Mouse (Mus musculus): ENCODE data around the gene Lif. TPM values are rescaled to one million over a fixed set of nuclear protein-coding genes. Genes with fewer than 3 reads are reported as not detected.

Gene Lif
- polyA plus RNA-seq, 1 experiment from 2014 or later, result not detected

Other genes with a start within 250 kb of the Lif start
- 0.42 TPM in 1 of 2 replicates, not detected in the other for gene Sec14l4, start 226.1 kb upstream of the Lif start, polyA plus RNA-seq (2016; fragmentation: Nextera tagmentation; extraction: Ambion mirVana)
- 0.26 TPM in 1 of 2 replicates, not detected in the other for gene Sec14l3, start 192.7 kb upstream of the Lif start, polyA plus RNA-seq (2016; fragmentation: Nextera tagmentation; extraction: Ambion mirVana)
- gene Mtfp1, start 162.1 kb upstream of the Lif start, polyA plus RNA-seq (2016; fragmentation: Nextera tagmentation; extraction: Ambion mirVana), result 5.6 and 8.0 TPM in 2 replicates
- 2.6 and 3.2 TPM in 2 replicates for gene Sec14l2, start 134.1 kb upstream of the Lif start, polyA plus RNA-seq (2016; fragmentation: Nextera tagmentation; extraction: Ambion mirVana)
- 35.5 and 37.0 TPM in 2 replicates for gene Rnf215, start 122.4 kb upstream of the Lif start, polyA plus RNA-seq (2016; fragmentation: Nextera tagmentation; extraction: Ambion mirVana)
- gene Ccdc157, start 97.3 kb upstream of the Lif start, polyA plus RNA-seq (2016; fragmentation: Nextera tagmentation; extraction: Ambion mirVana), result 7.4 and 8.5 TPM in 2 replicates
- gene Sf3a1, start 97.2 kb upstream of the Lif start, polyA plus RNA-seq (2016; fragmentation: Nextera tagmentation; extraction: Ambion mirVana), result 83.9 and 88.4 TPM in 2 replicates
- gene Tbc1d10a, start 70.8 kb upstream of the Lif start, polyA plus RNA-seq (2016; fragmentation: Nextera tagmentation; extraction: Ambion mirVana), result 22.3 and 26.7 TPM in 2 replicates
- gene Castor1, start 39.3 kb upstream of the Lif start, polyA plus RNA-seq (2016; fragmentation: Nextera tagmentation; extraction: Ambion mirVana), result 1.8 and 2.2 TPM in 2 replicates
- gene Osm, start 21.1 kb upstream of the Lif start, polyA plus RNA-seq (2016; fragmentation: Nextera tagmentation; extraction: Ambion mirVana), result not detected in 2 replicates
- not detected in 2 replicates for gene Hormad2, start 183.5 kb downstream of the Lif start, polyA plus RNA-seq (2016; fragmentation: Nextera tagmentation; extraction: Ambion mirVana)